Mouse (Mus musculus): ENCODE results near the gene Higd1a.

DNA sequence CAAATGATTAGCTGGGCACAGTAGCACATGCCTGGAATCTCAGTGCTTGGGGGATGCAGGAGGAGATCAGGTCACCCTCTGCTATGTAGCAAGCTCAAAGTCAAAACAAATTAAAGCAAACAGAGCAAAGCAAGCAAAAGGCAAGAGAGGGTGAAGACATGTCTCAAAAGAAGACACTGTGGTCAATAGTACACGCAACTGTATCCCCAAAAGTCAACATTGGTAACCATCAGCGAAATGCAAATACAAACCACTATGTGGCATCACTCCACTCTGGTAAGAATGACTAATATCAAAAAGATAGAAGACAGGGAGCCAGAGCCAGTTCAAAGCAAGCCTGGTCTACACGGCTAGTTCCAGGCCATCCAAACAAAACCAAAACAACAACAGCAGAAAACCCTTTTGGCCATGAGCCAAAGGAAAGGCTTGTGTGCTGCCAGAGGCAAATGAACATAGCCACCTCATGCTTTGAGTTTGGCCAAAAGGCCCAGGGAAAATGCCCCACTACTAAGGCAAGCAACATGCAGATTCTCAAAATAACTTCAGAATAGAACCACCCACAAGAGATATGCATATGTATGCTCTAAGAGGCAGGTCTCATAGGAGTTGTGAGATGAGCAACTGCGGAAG is 47.5 kb upstream of the Higd1a start:
- TF ChIP-seq CTCF (IDR thresholded peaks at IDR 0.05; ENCODE audit: control insufficient read depth, insufficient read depth, low read length) (no peak), POLR2A (IDR thresholded peaks at IDR 0.05; ENCODE audit: borderline replicate concordance, control insufficient read depth, low read depth, low read length) (no peak)

Measured in bone marrow, adult 2 months (tissue).